Mouse (Mus musculus): ENCODE measurements at regions not wholly inside any gene's neighbourhood (a gene's known extent, or its start where the extent isn't known, plus 50 kb on each side); places are given as distances from the start of the nearest gene placed in this dataset.
"Not testable (repeated sequence)": the region's sequence is repeated elsewhere in the genome, so short reads cannot be mapped to it uniquely, and the experiment has no call there.

DNA sequence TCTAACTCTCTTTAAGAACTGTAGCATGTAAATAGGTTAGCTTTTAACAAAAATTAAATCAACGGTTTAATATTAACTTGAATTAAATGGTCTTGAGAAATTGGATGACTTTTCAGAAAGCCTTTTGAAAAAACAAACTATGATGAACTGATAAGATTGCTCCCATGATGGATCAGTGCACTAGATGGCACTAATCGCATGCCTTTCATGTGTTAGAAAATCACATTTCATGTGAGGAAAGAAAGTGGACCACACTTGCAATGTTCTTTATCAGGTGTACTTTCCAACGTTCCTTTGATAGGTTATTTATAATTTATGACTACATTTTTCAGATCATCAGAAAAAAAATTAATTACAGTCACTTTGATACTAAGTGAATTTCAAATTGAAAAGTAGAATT, 1003.2 kb upstream of the 4930412O13Rik start:
- DNase-seq: peak; percentile 6

DNA sequence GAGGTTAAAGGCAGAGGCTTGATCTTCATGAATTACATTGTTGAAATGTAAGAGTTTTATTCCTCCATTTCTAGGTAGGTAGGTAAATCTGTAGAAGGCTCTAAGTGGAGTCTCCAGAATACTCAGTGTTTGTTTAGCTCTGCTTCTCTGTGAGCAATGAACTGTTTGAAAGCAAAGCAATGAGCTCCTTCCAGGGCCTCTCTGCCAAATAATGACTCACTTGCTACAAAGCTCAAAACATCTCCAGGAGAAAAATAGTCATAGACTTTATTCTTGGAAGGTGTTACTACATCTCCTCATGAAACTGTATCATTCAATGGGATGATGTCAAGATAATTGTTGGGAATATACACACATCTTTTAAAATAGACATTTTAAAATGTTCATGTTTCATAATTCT, 968.6 kb upstream of the 4930412O13Rik start:
- no peak for DNase-seq

DNA sequence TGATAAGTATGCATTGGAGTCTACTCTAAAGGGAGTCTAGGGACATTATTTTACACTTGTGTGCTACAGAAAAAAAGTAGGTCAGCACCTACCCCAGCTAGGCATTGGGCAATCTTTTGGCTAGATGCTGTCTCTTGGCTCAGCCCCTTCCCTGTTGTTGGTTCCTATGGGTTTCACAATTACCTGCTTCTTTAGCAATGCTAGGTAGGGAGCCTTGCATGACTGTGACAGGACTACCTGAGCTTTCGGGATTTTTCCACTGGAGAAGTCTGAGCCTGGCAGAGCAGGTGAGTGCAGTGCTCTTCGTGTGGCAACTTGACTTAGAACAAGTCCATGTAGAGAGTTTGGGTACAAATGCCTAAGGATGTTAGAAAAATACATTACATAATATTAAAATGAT, 956.2 kb upstream of the 4930412O13Rik start:
- DNase-seq: no peak

DNA sequence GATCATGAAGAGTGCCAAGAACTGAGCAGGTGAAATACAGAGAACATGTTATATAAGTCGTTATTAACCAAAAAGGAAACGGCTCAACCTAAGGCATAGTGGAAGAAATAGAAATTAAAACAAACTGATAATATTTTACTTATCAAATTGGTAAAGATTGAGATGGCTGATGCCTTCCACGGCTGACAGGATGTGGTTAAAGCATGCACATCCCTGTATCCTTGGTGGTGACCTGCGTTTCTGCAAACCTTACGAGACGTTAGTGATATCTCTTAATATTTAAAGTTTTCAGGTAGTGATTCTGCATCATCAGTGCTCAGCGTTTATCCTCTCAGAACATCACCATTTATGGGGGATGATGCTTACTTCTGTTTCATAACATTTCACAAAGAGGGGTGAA, 939.5 kb upstream of the 4930412O13Rik start:
- no peak for DNase-seq

DNA sequence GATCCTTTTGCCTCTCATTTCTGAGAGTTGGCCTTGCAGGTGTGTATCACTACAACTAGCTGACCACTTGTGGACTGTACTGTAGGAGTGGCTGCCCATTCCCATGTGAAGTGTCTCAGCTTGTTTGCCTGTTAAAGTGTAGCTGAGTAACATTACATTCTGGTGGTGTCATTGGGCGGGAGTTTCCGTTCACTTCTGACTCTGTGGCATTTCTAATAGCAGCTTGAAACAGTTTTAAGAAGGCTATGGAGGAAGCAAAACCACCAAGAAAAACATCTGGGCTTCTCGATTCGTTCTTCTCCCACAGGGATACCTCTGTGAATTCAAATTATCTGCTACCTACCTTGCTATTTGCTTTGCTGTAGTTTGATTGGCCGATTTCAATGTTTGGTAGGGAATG, 922.1 kb upstream of the 4930412O13Rik start:
- DNase-seq: no peak

DNA sequence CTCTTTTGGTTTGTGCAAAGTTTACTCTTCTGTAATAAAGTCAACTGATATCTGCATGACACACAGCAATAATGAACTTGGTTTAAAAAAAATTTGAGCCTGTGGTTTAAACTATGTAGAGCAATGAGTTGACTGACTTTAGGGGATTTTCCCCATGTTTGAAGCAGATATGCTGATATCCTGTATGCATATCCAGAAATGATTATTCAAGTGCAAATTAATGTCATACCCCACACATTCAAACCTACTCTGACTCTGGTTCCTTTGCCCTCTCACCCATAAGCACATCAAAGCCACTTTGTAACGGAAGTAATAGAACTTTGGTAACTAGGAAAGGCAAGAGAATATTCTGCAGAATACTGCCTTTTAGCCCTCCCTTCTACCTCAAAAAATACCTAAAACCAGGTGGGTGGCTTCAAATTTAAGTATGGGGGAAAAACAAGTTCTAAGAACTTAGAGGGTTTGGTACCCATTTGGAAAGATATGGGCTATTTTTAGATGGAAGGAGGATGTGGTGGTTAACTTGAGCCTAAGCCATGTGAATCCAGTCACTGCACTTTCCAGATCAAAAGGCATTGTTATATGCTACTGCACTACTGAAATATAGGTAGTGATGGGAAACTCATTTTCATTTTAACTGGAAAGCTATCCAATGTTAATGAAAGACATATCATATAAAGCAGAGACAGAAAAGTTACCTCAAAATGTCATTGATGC, 915.9 kb upstream of the 4930412O13Rik start:
- DNase-seq: no peak

DNA sequence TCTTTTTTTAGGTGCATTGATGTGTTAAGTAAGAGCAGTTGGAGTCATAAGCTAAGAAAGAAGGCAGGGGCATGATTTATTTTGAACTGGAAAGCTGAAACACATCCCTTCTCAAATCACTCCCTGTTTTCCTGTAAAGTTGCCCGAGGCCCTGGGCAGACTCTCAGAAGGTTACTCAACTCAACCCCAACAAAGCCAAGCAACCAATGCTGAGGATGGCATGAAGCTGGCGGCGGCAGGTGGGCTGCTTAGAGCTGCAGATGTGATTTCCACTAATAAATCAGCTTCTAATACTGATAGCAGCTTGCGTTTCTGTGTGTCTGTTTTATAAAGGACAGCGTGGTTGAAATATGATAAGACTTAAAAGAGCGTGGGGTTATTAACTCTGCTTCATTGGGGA, 905.4 kb upstream of the 4930412O13Rik start:
- DNase-seq: no peak

DNA sequence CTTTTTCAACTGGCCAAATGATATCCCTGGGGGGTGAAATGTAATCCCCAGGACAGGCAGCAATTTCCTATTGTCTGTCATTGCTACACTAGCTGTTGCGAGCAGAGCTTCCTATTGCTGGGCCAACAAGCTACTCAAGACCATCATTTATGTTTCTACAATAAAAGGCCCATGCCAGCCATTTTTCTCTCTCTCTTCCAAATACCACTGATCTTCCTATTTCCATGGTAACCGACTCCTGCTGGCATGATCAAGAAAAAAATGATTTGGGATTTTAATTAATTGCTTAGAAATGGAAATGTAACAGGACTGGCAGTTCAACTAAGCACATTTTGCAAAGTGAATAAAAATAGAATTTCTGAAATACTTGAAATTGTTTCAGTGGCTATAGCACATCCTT, 868.7 kb upstream of the 4930412O13Rik start:
- DNase-seq: no peak

DNA sequence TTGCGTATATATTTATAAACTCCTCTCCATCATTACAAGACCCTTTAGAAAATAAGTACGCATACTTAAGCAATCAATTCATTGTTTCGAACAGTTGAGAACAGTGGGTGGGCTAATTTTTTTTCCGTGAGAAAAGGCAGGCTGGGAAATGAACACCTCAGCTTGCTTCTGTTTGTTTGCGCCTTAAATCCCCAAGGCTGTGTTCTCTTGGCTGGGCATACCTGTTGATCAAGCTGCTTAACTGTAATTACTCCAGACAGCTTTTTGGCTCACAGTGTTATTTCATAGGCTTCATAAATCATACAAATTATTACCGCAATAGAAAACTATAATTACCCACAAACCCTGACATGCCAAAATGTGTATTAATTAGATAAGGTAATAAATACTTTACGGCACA, 848.0 kb upstream of the 4930412O13Rik start:
- no peak for DNase-seq

DNA sequence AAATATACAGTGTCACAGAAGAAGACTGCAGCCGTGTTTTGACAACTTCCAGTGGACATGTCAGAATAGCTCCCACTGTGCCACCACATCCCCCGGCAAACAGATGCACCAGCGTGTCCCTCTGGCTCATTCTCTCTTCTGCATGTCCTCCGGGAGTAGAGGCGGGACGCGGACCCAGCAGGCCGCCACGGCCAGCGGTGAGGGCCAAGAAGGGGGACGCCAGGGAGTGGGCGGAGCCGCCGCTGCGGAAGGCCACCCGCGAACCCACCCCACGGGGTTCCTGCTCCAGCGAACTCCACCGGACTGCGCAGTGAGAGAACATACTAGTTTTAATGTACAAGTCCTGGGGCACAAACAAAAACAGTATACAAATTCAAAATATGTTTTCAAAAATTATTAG, 838.7 kb upstream of the 4930412O13Rik start:
- DNase-seq: not testable (repeated sequence)

DNA sequence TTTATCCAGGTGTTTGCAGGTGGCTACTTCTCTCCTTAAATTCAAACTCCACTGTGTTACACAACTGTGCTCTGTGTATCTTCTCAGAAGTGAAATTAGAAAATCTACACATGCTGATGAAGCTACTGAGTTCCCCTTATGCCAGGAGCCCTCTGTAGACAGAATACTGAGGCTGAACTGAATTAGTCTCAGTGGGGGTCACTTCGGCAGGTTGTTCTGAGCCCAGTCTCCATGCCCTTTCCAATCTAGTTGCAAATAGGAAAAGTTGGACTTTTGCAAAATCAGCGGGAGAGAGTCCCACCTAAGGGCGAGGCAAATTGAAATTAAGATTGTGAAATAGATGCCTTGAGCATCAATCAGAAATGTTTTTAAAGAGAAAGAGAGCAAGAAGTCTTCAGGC, 833.1 kb upstream of the 4930412O13Rik start:
- no peak for DNase-seq

DNA sequence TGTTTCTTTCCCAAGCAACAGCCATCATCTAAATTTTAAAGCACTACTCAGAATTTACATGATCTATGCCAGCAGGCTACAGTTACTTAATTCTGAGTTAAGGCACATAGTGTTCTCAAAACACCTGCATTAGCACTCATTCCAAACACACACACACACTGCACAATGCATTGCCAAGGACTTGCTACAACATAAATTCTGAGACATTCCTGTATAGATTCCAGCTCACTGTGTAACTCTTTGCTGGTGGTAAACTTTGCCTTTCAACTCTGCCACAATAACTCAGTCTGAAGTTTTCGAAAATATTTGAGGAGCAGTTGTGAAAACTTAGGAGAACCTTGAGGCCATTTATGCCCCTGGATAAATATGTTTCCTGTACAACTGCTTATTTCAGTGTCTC, 807.2 kb upstream of the 4930412O13Rik start:
- DNase-seq: no peak

DNA sequence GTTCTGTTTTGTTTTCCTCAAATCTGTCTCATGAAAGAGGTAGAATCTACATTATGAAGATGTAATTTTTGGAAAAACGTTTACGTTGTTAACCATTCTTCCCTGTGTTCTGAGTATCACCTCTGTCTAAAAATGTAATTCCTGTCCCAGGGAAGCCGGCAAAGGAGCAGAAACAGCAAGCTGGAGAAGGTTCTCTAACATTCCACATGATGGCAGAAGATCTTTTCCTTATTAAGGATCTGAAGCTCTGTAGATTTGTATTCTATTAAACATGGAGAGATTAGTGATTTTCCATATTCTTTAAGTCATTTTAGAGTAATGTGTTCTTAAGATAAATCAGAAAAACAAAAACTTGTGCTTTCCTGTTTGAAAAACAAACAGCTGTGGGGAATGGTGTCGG, 802.9 kb upstream of the 4930412O13Rik start:
- no peak for DNase-seq

DNA sequence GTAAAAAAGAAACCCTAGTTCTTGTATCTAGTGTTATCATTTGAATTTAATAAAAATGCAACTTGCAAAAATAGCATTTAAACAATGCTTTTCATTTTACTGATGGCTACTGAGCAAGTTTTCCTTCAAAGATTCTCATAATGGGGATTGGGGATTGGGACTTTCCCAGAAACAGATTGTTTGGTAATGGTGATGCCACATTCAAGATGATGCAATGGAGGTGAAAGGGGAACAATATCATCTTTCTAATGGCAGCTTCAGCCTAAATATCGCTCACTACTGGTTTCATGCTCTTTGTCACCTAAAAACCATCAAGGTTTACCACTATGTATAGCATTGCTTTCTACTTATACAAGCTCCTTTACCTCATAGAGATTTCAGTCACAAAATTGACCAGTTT, 799.3 kb upstream of the 4930412O13Rik start:
- DNase-seq: no peak

DNA sequence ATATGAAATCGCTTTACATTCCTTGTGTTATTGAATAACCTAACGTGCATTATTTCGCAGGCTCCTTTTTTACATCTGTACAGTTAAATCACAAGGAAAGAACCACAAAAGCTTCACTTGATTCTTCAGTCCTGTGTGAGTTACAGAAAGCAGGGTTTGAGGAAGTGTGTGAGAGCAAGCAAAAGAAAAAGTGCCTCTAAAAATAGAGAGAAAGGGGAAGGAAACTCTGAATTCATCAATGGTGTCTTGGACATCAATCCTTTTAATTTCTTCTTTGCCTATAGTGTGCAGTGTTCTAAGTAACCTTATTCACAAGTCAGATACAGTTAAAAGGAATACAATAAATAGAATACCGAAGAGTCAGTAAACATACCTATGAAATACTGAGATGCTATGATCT, 785.7 kb upstream of the 4930412O13Rik start:
- DNase-seq: no peak

DNA sequence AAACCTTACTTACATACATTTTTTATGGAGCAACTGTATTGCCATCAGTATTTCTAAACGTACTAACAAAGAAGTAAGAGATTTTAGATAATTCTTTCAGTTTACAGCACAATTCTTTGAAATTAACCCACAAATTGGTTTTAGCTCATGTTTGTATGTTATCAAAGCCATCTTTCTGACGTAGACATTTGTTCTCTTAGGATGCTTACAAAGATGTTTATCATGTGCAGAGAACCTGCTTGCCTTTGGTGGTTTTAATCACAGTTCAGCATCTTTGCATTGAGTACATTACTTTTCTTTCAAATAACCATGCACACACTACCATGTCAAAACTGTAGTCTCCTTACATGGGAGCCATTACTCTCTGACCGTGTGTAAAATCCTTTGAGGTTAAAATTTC, 764.4 kb upstream of the 4930412O13Rik start:
- no peak for DNase-seq

DNA sequence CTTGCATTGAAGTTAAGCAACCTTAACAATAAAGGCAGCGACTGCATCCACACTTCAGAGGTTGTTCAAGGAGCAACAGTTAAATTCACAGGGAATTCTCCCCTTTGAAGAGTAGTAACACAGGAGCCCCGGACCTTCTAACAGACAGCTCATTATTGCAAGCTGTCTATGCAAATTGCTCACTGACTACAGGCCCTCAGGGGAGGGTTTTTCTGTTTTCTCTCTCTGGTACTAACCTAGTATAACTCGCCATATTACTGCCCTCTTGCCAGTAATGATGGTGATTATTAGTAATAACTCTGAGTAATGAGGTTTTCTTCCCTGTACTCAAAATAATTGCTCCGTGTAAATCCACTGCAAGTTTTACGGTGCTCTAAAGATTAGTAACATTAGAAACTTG, 763.5 kb upstream of the 4930412O13Rik start:
- DNase-seq: no peak

DNA sequence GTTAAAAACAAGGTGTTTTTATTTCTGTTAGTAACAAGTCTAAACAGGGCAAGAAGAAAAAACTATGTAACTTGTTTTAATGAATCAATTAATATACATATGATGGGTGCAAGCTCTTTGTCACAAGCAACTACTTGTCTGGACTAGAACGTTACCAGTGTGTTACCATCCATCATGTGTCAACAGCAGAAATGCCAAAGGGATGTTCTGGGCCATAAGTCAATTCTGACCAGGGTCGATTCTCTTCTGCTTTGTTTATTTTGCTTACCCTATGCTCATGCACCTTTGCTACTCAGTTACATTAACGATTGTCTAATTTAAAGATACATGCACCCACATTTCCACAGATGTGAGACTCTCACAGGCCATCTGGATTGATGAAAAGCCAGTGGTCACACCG, 744.1 kb upstream of the 4930412O13Rik start:
- DNase-seq: no peak

DNA sequence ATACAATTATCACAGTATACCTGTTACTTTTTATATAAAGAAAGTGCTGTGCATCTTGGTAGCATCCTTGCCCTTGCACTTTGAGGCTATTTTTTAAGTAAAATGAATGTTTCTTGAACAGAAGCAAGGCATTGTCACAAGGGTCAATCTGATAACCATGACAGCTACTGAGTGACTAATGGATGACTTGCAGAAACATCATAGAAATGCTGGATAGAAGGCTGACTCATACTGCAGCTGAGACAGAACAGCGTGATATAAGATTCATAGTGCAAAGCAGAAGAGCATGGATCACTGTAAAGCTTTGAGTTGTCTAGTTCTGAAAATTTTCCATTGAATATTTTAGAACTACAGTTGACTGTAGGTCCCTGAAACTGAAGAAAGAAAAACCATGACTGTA, 739.6 kb upstream of the 4930412O13Rik start:
- DNase-seq: no peak

DNA sequence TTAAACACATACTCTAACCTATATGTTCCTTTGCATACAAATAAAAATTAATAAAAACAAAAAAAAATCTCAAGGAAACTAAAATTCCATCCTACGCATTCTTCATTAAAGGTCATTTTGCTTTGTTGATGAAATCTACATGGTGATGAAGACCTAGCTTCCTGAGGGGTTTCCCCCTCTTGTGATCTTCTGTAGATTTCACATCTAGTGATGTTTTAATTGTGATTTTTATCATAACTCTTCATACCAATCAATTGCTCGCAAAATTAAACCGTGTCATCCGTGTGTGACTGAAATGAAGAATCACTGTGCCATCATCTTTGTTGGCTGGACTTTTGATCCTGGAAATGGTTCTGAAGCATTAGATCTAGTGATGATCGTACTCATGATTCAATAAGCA, 725.4 kb upstream of the 4930412O13Rik start:
- DNase-seq: no peak

DNA sequence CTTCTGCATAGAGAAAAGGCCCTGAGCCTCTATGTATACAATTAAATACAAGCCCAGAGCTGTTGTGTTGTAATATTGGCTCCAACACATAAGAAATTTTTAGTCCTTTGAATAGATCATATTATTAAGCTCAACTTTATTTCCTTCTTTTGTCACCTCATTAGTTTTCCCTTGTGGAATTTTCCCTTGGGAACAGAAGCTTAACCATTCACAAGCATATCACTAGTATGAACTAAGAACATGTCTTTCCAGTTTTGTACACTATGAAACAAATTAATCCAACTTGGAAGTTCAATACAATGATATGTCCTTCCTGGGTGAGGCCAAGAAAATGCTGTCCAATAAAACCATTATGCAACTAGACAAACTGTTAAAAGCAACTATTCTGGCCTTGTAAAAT, 720.9 kb upstream of the 4930412O13Rik start:
- DNase-seq: no peak

DNA sequence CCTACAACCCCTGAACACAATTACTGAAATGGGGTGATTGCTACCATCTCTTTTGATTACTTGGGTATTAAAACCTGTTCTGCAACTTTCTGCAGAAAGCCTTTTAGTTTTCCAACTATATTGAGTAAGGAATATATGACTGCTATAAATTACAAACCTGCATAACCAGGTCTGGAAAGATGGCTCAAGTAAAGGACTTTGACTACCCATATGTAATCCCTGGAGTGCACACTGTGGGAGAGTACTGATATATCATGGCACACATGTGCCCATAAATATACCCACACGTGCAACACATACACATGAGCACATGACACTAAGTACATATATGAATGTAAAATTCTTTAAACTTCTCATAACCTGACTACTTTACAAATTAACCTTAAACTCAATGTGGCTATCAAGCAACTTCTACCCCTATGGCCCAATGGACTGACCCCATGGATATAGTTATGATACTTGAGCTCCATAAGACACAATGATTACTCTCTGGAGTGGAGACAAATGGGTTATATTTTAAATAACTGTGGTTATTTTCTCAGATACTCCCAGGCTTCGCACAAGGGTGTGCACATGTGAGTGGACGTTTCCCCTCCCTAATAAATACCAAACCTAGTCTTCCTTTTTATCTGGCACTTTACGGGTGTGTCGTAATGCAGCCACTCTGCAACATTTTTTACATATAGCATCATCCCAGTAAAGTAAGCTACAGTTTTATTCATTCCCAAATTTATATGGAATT, 717.1 kb upstream of the 4930412O13Rik start:
- DNase-seq: no peak

DNA sequence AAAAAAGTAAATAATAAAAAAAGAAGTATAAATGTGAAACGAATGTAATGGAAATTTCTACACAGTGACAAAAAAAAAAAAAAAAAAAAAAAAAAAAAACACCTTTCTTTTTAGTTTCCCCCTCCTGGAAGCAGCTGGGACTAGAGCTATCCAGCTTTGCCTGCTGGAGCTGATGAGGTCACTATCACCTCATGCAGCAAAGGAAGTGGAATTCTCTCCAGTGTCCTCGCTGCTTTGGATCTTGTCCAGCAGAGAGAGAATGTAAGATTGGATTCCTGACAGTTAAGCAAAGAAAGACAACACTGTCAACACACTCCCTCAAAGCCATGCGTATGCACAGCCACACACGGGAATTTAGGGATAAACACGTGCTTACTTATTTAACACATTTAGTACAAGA, 698.9 kb upstream of the 4930412O13Rik start:
- DNase-seq: no peak

DNA sequence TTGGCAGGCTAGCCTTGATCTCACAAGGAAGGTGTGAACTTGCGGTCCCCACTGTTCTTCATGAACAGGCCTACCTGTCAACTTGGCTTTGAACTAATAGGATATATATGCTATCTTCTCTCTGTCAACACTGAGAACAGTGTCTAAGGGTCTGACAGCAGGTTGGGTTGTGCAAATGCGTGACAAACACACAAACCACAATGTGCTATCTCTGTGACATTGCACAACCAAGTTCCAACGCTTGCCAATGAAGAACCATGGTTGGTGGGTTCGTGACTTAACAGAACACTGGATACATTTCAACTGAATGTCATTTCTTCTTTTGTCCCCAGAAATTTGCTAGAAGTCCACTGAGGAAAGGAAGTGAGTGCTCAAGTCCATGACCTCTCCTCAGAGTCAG, 696.8 kb upstream of the 4930412O13Rik start:
- no peak for DNase-seq

Measured in kidney, adult 9 months (tissue).